Mouse (Mus musculus): ENCODE data around the gene Fam131c. TPM values are rescaled to one million over a fixed set of nuclear protein-coding genes. Genes with fewer than 3 reads are reported as not detected.

The Fam131c gene
- total RNA-seq, 2 experiments from 2014 or later, result 2.1 to 3.3 TPM

GRCm38 (mm10) chr4:141359222-141359621, 8.8 kb upstream of the Fam131c start:
- no peak for DNase-seq

GRCm38 (mm10) chr4:141360846-141361245, 7.2 kb upstream of the Fam131c start:
- DNase-seq, result no peak

GRCm38 (mm10) chr4:141362937-141363548, 5.0 kb upstream of the Fam131c start:
- DNase-seq, result peak; percentile 58 to 60

GRCm38 (mm10) chr4:141365126-141365525, 2.9 kb upstream of the Fam131c start:
- DNase-seq, result no peak

GRCm38 (mm10) chr4:141365876-141366275, 2.1 kb upstream of the Fam131c start:
- DNase-seq, result no peak

GRCm38 (mm10) chr4:141372426-141372825, 4.4 kb downstream of the Fam131c start:
- no peak for DNase-seq

- DNase-seq, result no peak
Measured at GRCm38 (mm10) chr4:141379674-141380073, 11.7 kb downstream of the Fam131c start.

GRCm38 (mm10) chr4:141382406-141382805, 14.4 kb downstream of the Fam131c start:
- no peak for DNase-seq

GRCm38 (mm10) chr4:141385275-141385674, 17.3 kb downstream of the Fam131c start:
- DNase-seq, result no peak

GRCm38 (mm10) chr4:141386150-141386549, 18.1 kb downstream of the Fam131c start:
- DNase-seq, result no peak

- DNase-seq, result peak; percentile 34 to 57
Measured at GRCm38 (mm10) chr4:141387093-141387784, 19.2 kb downstream of the Fam131c start.

GRCm38 (mm10) chr4:141387933-141388332, 19.9 kb downstream of the Fam131c start:
- DNase-seq, result no peak

- DNase-seq, result no peak
Measured at GRCm38 (mm10) chr4:141389366-141390150, 21.5 kb downstream of the Fam131c start.

GRCm38 (mm10) chr4:141391293-141391692, 23.3 kb downstream of the Fam131c start:
- DNase-seq, result no peak

- DNase-seq, result no peak
Measured at GRCm38 (mm10) chr4:141394751-141395150, 26.7 kb downstream of the Fam131c start.

- DNase-seq, result no peak
Measured at GRCm38 (mm10) chr4:141397861-141398260, 29.8 kb downstream of the Fam131c start.

GRCm38 (mm10) chr4:141398545-141398944, 30.5 kb downstream of the Fam131c start, which contains the start of gene Clcnka:
Gene Clcnka, minus strand, starts transcription at chr4:141398724.
- DNase-seq, result no peak

GRCm38 (mm10) chr4:141400171-141400570, 32.2 kb downstream of the Fam131c start:
- DNase-seq, result no peak

- DNase-seq, result peak; percentile 86 to 90
Measured at GRCm38 (mm10) chr4:141404518-141405313, 36.7 kb downstream of the Fam131c start.

GRCm38 (mm10) chr4:141405314-141405622, 37.2 kb downstream of the Fam131c start:
- no peak for DNase-seq

GRCm38 (mm10) chr4:141406516-141407299, 38.7 kb downstream of the Fam131c start:
- no peak for DNase-seq

GRCm38 (mm10) chr4:141408577-141408976, 40.6 kb downstream of the Fam131c start:
- no peak for DNase-seq
